Mouse (Mus musculus) ES-Bruce4 (cell line): ENCODE measurements around the gene Chsy1.

Source experiments
- CTCF ChIP-seq: IDR thresholded peaks from one replicate; pipeline ENCODE4 v1.8.1; 2011; ENCODE audit warnings: low read depth, low read length
- EP300 ChIP-seq: IDR thresholded peaks from 2 replicates; pipeline ENCODE4 v1.6.1; 2011; ENCODE audit warnings: low read depth, low read length; ENCODE audit not compliant: insufficient read depth

DNA sequence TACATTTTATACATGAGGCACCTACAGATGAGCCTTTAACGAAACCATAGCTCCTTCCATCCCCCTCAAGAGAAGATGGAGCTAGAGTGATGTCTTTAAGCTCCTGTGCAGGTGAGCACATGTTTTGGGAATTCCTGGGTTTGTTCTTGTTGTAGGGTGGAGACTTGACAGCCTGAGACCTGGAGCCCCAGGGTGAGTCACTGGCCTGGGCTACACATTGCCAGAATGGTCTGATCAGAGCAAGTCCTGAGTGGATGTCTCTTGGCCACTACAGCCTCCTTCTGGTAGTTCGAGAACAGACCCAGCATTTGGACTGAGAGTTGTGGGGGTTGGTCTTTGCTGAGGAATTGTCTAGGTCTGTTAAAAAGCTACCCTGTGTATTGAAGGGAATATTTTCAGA, 92.3 kb downstream of the Chsy1 start:
- TF ChIP-seq EP300 (no peak), CTCF (no peak)
